Mouse (Mus musculus) limb, embryonic 11.5 days (tissue): ENCODE measurements around the gene Wrap53. TPM values are rescaled to one million over a fixed set of nuclear protein-coding genes. Genes with fewer than 3 reads are reported as not detected.
A peak's percentile ranks its signal among the peaks of the same experiment; 100 is the strongest.
"Not testable (repeated sequence)": the region's sequence is repeated elsewhere in the genome, so short reads cannot be mapped to it uniquely, and the experiment has no call there.

Source experiments
- ATAC-seq: fragments of 200-750 bp; cut with Nextera tagmentation; 2 replicates; pipeline ENCODE4 v1.8.0; 2017; ENCODE audit warnings: low read depth; ENCODE audit not compliant: insufficient number of reproducible peaks, low FRiP score, low TSS enrichment
- DNase-seq: peaks from one replicate; pipeline ENCODE4 v3.0.0-alpha.2; 2015; ENCODE audit warnings: low spot score
- H3K27ac ChIP-seq: fragments of 300-500 bp; sonication (generic); replicated peaks from 2 replicates; pipeline ENCODE4 v1.5.1; 2014; ENCODE audit warnings: low read depth, mild to moderate bottlenecking, low read length
- H3K27me3 ChIP-seq: fragments of 300-500 bp; sonication (generic); 2 replicates; pipeline ENCODE4 v1.6.1; 2014; ENCODE audit warnings: mild to moderate bottlenecking, low read length, mixed read lengths; ENCODE audit not compliant: control insufficient read depth, insufficient read depth
- H3K36me3 ChIP-seq: fragments of 300-500 bp; sonication (generic); 2 replicates; pipeline ENCODE4 v1.6.1; 2014; ENCODE audit warnings: mild to moderate bottlenecking, low read length, moderate library complexity, mixed read lengths; ENCODE audit not compliant: control insufficient read depth, insufficient read depth
- H3K4me1 ChIP-seq: fragments of 300-500 bp; sonication (generic); 2 replicates; pipeline ENCODE4 v1.6.1; 2014; ENCODE audit warnings: low read length, mixed read lengths; ENCODE audit not compliant: control insufficient read depth, insufficient read depth
- H3K4me2 ChIP-seq: fragments of 300-500 bp; sonication (generic); 2 replicates; pipeline ENCODE4 v1.6.1; 2014; ENCODE audit warnings: low read depth, mild to moderate bottlenecking, moderate library complexity; ENCODE audit not compliant: severe bottlenecking
- H3K4me3 ChIP-seq: fragments of 300-500 bp; sonication (generic); 2 replicates; pipeline ENCODE4 v1.5.1; 2014; ENCODE audit warnings: low read depth, low read length
- H3K9ac ChIP-seq: fragments of 300-500 bp; sonication (generic); 2 replicates; pipeline ENCODE4 v1.6.1; 2014; ENCODE audit warnings: mild to moderate bottlenecking, low read length
- H3K9me3 ChIP-seq: fragments of 300-500 bp; sonication (generic); 2 replicates; pipeline ENCODE4 v1.6.1; 2016; ENCODE audit warnings: low read length; ENCODE audit not compliant: control insufficient read depth
- WGBS: fragments of 180-500 bp; shearing (Covaris S2); extraction: QIAGEN DNeasy Blood & Tissue Kit; methylation state at CpG from one replicate; pipeline ENCODE4 v1.1.7; 2014; 5-methylcytosine and 5-hydroxymethylcytosine counted together
- polyA plus RNA-seq: library from polyadenylated mRNA; unstranded; fragments of >200 nt; fragmentation: Nextera tagmentation; extraction: Ambion mirVana; gene quantifications from 2 replicates; pipeline ENCODE4 v1.2.1, GENCODE M21; 2014

The Wrap53 gene
- polyA plus RNA-seq, 1 experiment from 2014 or later = 46.9 TPM

GRCm38 (mm10) chr11:69530281-69530680 lies 49.8 kb downstream of the Wrap53 start:
- DNase-seq, H3K27me3 ChIP-seq, H3K9ac ChIP-seq, H3K9me3 ChIP-seq, ATAC-seq, H3K27ac ChIP-seq, H3K4me2 ChIP-seq, H3K4me3 ChIP-seq, H3K36me3 ChIP-seq, H3K4me1 ChIP-seq: not testable (repeated sequence)
- WGBS = 93% methylated on average over 3 of the region's 3 CpGs

DNA sequence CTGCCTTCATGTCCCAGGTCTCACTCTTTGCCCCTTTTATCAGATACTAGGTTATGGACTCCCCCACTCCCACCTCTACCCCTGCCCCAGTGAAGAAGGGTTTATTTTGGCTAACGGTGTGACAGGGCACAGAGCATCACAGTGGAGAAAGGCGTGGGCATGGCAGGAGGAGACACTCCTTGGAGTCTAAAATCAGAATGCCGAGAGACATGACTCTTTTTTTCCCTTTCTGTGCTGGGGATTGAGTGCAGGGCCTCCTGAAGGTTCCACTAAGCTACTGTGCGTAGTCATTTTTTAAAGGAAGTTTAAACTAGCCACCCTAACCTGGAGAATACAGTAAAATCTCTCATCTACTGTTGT lies 52.0 kb downstream of the Wrap53 start:
- H3K9me3 ChIP-seq = no peaks in the 10 kb centered on the region
- no peaks in the 10 kb centered on the region for H3K4me1 ChIP-seq
- ATAC-seq (no peak), DNase-seq (no peak)
- H3K27ac ChIP-seq = no peak overlapping the region
- no peaks in the 10 kb centered on the region for H3K36me3 ChIP-seq
- H3K4me2 ChIP-seq = no peak overlapping the region
- H3K27me3 ChIP-seq = no peaks in the 10 kb centered on the region
- no peak overlapping the region for H3K4me3 ChIP-seq
- H3K9ac ChIP-seq = no peak overlapping the region
- WGBS = 84% methylated on average over 4 of the region's 4 CpGs

GRCm38 (mm10) chr11:69527098-69528030 lies 52.7 kb downstream of the Wrap53 start:
- H3K4me2 ChIP-seq = peak overlapping the region; percentile 58
- 0 out of 2 replicates have a peak overlapping the region, but pooled peaks have one; percentile 18 for H3K27ac ChIP-seq
- H3K9ac ChIP-seq = peak overlapping the region; percentile 74
- H3K36me3 ChIP-seq = no peaks in the 10 kb centered on the region
- peak; percentile 70 for DNase-seq
- no peak for ATAC-seq
- H3K27me3 ChIP-seq = no peaks in the 10 kb centered on the region
- no peaks in the 10 kb centered on the region for H3K4me1 ChIP-seq
- 9% methylated on average over 30 of the region's 30 CpGs for WGBS
- peak overlapping the region; percentile 19; the same call in 1 of the 2 replicates for H3K4me3 ChIP-seq
- no peaks in the 10 kb centered on the region for H3K9me3 ChIP-seq

DNA sequence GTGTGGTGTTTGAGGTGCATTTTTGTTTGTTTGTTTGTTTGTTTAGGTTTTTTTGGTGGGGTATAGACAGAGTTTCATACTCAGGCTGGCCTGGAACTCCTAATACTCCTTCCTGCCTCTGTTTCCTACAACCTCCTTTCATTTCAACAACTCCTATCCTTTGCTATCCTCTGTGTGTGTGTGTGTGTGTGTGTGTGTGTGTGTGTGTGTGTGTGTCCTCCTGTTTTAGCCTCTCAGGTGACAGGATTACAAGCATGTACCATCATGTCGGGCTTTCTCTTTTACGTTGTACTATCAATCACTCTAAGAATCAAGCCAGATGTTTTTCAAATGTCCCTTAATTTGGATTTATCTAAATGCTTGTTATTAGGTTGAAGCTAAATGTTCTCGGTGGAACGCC lies 53.4 kb downstream of the Wrap53 start:
- H3K27me3 ChIP-seq = no peaks in the 10 kb centered on the region
- no peak overlapping the region for H3K27ac ChIP-seq
- no peaks in the 10 kb centered on the region for H3K36me3 ChIP-seq
- no peak for DNase-seq
- H3K4me2 ChIP-seq = peak overlapping the region; percentile 58
- H3K4me3 ChIP-seq = no peak overlapping the region
- H3K9ac ChIP-seq = peak overlapping the region; percentile 74
- H3K9me3 ChIP-seq = no peaks in the 10 kb centered on the region
- H3K4me1 ChIP-seq = no peaks in the 10 kb centered on the region
- 26% methylated on average over 4 of the region's 4 CpGs for WGBS
- no peak for ATAC-seq

DNA sequence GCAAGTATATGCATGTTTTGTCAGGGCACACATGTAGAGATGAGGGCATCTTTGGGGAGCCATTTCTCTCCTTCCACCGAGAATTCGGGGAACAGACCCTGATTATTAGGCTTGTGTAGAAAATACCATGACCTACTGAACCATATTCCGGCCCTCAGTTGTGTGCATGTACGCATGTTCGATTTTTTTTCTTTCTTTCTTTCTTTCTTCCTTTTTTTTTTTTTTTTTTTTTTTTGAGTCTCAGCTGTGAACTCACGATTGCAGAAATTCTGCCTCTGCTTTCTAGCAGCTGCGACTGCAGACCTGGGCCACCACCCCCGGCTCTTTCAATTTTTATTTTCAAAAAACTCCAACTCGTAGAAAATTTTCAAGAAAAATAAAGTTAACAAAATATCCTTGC lies 54.4 kb downstream of the Wrap53 start:
- Histone ChIP-seq H3K4me2 (no peak overlapping the region), H3K27ac (no peak overlapping the region), H3K27me3 (no peaks in the 10 kb centered on the region), H3K4me3 (no peak overlapping the region), H3K9me3 (no peaks in the 10 kb centered on the region), H3K36me3 (no peaks in the 10 kb centered on the region), H3K9ac (no peak overlapping the region), H3K4me1 (no peaks in the 10 kb centered on the region)
- no peak for DNase-seq
- ATAC-seq = no peak
- WGBS = 88% methylated on average over 9 of the region's 9 CpGs

DNA sequence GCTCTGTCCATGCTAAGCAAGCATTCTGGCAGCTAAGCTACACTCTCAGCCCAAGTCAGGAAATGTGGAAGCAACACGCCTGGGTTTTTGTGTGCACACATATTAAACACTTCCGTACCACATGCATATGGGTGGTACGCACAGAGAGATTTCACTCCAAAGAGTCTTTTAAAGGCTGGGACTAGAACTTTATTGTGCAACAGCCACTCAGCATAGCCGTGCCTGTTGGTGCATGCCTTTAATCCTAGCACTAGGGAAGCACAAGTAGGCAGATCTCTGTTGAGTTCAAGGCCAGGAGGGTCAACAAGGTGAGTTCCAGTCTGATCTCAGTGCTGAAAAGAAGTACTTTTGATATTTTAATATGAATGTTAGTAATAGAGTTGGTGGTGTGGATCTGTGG lies 56.4 kb downstream of the Wrap53 start:
- H3K4me2 ChIP-seq = no peak overlapping the region
- 91% methylated on average over 4 of the region's 4 CpGs for WGBS
- H3K9ac ChIP-seq = no peak overlapping the region
- ATAC-seq (no peak), DNase-seq (no peak)
- H3K36me3 ChIP-seq = no peaks in the 10 kb centered on the region
- no peaks in the 10 kb centered on the region for H3K9me3 ChIP-seq
- no peaks in the 10 kb centered on the region for H3K4me1 ChIP-seq
- H3K27ac ChIP-seq = no peak overlapping the region
- no peak overlapping the region for H3K4me3 ChIP-seq
- no peaks in the 10 kb centered on the region for H3K27me3 ChIP-seq

GRCm38 (mm10) chr11:69521526-69522149 lies 58.4 kb downstream of the Wrap53 start:
- Histone ChIP-seq H3K4me3 (no peak overlapping the region), H3K9me3 (no peaks in the 10 kb centered on the region), H3K27me3 (no peaks in the 10 kb centered on the region), H3K27ac (no peak overlapping the region), H3K36me3 (no peaks in the 10 kb centered on the region), H3K4me1 (no peaks in the 10 kb centered on the region), H3K9ac (no peak overlapping the region), H3K4me2 (no peak overlapping the region)
- WGBS = 84% methylated on average over 9 of the region's 9 CpGs
- DNase-seq (no peak), ATAC-seq (no peak)

DNA sequence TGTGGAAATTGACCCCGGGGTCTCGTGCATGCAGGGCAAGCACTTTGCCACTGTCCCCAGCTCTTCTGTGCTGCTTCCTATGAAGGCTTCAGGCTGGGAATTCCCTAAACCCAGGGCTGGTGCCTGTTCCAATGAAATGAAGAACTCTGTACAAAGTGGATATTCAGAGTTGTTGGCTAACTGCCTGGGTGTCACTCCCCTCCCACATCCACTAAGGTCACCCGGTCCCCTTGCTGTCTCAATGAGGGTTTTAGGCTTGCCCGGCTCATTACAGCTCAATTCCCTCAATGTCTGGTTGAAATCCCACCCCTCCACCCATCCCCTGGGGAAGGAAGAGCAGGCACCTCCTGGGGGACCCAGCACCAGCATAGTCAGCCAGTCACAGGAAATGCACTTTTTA lies 60.1 kb downstream of the Wrap53 start:
- ATAC-seq = no peak
- Histone ChIP-seq H3K4me2 (no peak overlapping the region), H3K27me3 (no peaks in the 10 kb centered on the region), H3K4me1 (no peaks in the 10 kb centered on the region), H3K9ac (no peak overlapping the region), H3K9me3 (no peaks in the 10 kb centered on the region), H3K27ac (no peak overlapping the region), H3K36me3 (no peaks in the 10 kb centered on the region), H3K4me3 (no peak overlapping the region)
- 82% methylated on average over 4 of the region's 4 CpGs for WGBS
- no peak for DNase-seq
